Mouse (Mus musculus): ENCODE results near the gene Slc25a33. TPM values are rescaled to one million over a fixed set of nuclear protein-coding genes. Genes with fewer than 3 reads are reported as not detected.

The Slc25a33 gene
- polyA plus RNA-seq, 1 experiment, result 7.2 TPM

DNA sequence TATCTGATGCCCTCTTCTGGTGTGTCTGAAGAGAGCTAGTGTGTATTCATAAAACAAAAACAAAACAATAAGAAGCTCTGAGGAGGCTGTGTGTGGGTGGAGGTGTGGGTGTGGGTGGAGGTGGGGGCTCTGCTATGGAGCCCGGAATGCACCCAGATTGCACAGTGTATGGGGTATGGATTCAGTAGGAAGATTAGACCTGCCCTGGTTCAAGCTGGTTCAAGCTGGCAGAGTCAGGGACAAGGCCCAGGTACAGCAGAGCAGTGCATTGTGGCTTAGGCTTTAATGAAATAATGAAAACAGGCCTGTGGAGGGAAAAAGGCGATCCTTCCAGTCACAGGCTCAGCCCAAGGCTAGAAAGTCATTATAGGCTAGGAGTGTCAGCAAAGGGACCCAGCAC is 26.5 kb upstream of the Slc25a33 start:
- no peaks in the 10 kb centered on the region for H3K4me1 ChIP-seq (replicated peaks; ENCODE audit: control insufficient read depth, insufficient read depth, low read length)
- H3K36me3 ChIP-seq (ENCODE audit: control insufficient read depth, insufficient read depth, low read length), result no peaks in the 10 kb centered on the region
- no peak overlapping the region for H3K4me3 ChIP-seq (ENCODE audit: control insufficient read depth, insufficient read depth, low read length)
- no peak for DNase-seq
- TF ChIP-seq POLR2A (IDR thresholded peaks at IDR 0.05; ENCODE audit: control insufficient read depth, extremely low read depth, insufficient read depth, low read length, poor library complexity), result no peak
- TF ChIP-seq CTCF (IDR thresholded peaks at IDR 0.05; ENCODE audit: borderline replicate concordance, control insufficient read depth, extremely low read depth, insufficient read depth, low read length, poor library complexity), result no peak
- 94% methylated on average over 2 of the region's 2 CpGs for WGBS
- no peaks in the 10 kb centered on the region for H3K27me3 ChIP-seq (ENCODE audit: control insufficient read depth, insufficient read depth, low read length)
- no peak overlapping the region for H3K27ac ChIP-seq (ENCODE audit: control insufficient read depth, insufficient read depth, low read length)

DNA sequence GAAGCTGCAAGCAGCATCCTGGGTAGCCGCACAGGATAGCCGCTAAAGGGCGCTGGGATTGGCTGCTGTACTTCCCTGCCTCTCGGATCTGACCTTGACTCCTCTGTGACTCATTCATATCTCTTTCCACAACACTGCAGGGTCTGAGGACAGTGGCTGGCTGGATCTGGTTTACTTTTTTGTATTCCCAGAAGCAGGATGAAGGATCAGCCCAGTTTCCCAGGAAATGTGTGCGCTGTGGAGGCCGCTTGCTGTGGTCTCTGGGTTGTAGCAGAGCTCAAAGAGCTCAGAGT is 26.0 kb upstream of the Slc25a33 start:
- no peak for TF ChIP-seq POLR2A (IDR thresholded peaks at IDR 0.05; ENCODE audit: control insufficient read depth, extremely low read depth, insufficient read depth, low read length, poor library complexity)
- no peak for TF ChIP-seq CTCF (IDR thresholded peaks at IDR 0.05; ENCODE audit: borderline replicate concordance, control insufficient read depth, extremely low read depth, insufficient read depth, low read length, poor library complexity)
- Histone ChIP-seq H3K4me3 (ENCODE audit: control insufficient read depth, insufficient read depth, low read length) (no peak overlapping the region), H3K27me3 (ENCODE audit: control insufficient read depth, insufficient read depth, low read length) (no peaks in the 10 kb centered on the region), H3K27ac (ENCODE audit: control insufficient read depth, insufficient read depth, low read length) (no peak overlapping the region), H3K4me1 (replicated peaks; ENCODE audit: control insufficient read depth, insufficient read depth, low read length) (no peaks in the 10 kb centered on the region), H3K36me3 (ENCODE audit: control insufficient read depth, insufficient read depth, low read length) (no peaks in the 10 kb centered on the region)
- 92% methylated on average over 6 of the region's 6 CpGs for WGBS
- no peak for DNase-seq

DNA sequence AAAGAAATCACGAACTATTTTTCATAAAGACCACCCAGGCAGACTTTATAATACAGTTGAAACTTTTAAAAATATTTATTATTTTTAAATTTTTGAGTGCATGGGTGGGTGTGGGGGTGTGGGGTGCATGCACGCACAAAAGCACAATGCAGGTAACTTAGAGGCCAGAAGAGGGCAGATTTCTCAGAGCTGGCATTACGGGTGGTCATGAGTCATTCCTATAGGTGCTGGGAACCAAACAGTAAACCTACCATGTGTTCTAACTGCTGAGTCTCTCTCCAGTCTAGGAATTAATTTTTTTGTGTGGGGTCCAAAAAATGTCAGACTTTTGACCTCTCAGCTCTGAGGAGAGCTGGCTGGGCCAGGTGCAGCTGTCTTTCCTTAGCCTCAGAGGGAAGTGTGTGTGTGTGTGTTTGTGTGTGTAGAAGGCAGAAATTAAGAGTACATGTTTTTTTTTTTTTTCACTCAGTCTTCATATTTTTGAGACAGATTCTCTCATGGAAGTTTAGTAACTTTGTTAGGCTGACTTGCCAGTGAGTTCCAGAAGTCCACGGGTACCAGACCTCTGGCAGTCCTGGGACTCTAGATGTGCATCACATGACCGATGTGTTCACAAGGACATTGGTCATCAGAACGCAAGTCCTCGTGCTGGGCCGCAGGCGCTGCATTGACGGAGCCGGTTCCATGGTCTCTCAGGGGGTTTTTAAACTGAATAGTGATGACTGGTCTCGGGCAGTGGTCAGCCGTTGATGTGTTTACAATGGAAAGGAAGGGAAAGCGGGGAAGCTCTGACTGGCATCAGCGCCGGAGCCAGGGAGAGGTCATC is 25.5 kb upstream of the Slc25a33 start:
- 92% methylated on average over 16 of the region's 16 CpGs for WGBS
- no peak overlapping the region for H3K27ac ChIP-seq (ENCODE audit: control insufficient read depth, insufficient read depth, low read length)

DNA sequence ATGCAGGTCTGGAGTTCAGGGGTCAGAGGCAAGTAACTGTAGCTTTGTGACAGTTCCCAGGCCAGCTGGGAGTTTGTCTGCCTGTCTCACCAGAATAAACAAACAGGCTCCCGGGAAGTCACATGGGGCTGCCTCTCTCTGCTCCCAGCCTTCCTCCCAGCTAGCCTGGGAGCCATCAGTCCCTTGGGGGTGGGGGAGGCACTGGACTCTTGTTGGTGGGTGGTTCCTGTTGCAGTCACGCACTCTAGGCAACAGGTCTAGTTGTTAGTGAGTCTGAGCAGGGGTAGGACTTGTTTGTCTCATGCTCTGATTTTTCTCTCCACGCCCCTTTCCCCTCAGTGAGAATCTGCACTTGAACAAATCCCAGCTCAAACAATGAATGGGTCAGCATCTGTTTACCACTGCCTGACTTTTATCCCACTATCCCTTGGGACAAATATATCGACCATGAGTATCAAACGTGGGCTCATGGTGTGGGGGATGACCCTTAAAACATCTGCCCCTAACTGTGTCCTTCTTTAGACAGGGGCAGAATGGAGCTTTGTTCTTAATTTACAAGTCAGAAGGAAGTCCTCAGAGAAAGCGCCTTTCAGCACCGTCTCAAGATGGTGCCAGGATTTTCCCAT is 24.7 kb upstream of the Slc25a33 start:
- TF ChIP-seq CTCF (IDR thresholded peaks at IDR 0.05; ENCODE audit: borderline replicate concordance, control insufficient read depth, extremely low read depth, insufficient read depth, low read length, poor library complexity), result no peak
- TF ChIP-seq POLR2A (IDR thresholded peaks at IDR 0.05; ENCODE audit: control insufficient read depth, extremely low read depth, insufficient read depth, low read length, poor library complexity), result no peak
- H3K4me1 ChIP-seq (replicated peaks; ENCODE audit: control insufficient read depth, insufficient read depth, low read length), result no peaks in the 10 kb centered on the region
- H3K27me3 ChIP-seq (ENCODE audit: control insufficient read depth, insufficient read depth, low read length), result no peaks in the 10 kb centered on the region
- H3K4me3 ChIP-seq (ENCODE audit: control insufficient read depth, insufficient read depth, low read length), result no peak overlapping the region
- DNase-seq, result no peak
- no peak overlapping the region for H3K27ac ChIP-seq (ENCODE audit: control insufficient read depth, insufficient read depth, low read length)
- no peaks in the 10 kb centered on the region for H3K36me3 ChIP-seq (ENCODE audit: control insufficient read depth, insufficient read depth, low read length)
- WGBS, result 72% methylated on average over 7 of the region's 7 CpGs

More for the DNA sequence above, 25.5 kb upstream of the Slc25a33 start:
- no peaks in the 10 kb centered on the region for H3K36me3 ChIP-seq (ENCODE audit: control insufficient read depth, insufficient read depth, low read length)
- no peak for DNase-seq
- no peak overlapping the region for H3K4me3 ChIP-seq (ENCODE audit: control insufficient read depth, insufficient read depth, low read length)
- no peaks in the 10 kb centered on the region for H3K4me1 ChIP-seq (replicated peaks; ENCODE audit: control insufficient read depth, insufficient read depth, low read length)
- TF ChIP-seq POLR2A (IDR thresholded peaks at IDR 0.05; ENCODE audit: control insufficient read depth, extremely low read depth, insufficient read depth, low read length, poor library complexity) (no peak), CTCF (IDR thresholded peaks at IDR 0.05; ENCODE audit: borderline replicate concordance, control insufficient read depth, extremely low read depth, insufficient read depth, low read length, poor library complexity) (no peak)
- H3K27me3 ChIP-seq (ENCODE audit: control insufficient read depth, insufficient read depth, low read length), result no peaks in the 10 kb centered on the region

DNA sequence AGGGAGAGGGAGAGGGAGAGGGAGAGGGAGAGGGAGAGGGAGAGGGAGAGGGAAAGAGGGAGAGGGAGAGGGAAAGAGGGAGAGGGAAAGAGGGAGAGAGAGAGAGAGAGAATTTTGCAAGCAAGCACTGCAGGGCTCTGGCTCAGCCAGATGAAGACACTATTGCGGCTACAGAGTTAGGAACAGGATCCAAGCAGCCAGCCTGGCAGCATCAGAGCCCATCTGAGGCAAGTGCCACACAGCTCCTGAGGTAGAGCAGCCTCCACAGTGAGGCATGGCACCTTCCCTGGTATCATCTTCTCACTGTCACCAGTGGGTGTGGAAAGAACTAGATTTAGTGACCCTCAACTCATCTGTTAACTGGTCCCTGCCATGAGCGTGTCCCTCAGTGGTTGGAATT is 24.0 kb upstream of the Slc25a33 start:
- no peak overlapping the region for H3K27ac ChIP-seq (ENCODE audit: control insufficient read depth, insufficient read depth, low read length)
- H3K4me3 ChIP-seq (ENCODE audit: control insufficient read depth, insufficient read depth, low read length), result no peak overlapping the region
- no peaks in the 10 kb centered on the region for H3K36me3 ChIP-seq (ENCODE audit: control insufficient read depth, insufficient read depth, low read length)
- no peaks in the 10 kb centered on the region for H3K4me1 ChIP-seq (replicated peaks; ENCODE audit: control insufficient read depth, insufficient read depth, low read length)
- DNase-seq, result no peak
- no peaks in the 10 kb centered on the region for H3K27me3 ChIP-seq (ENCODE audit: control insufficient read depth, insufficient read depth, low read length)
- no peak for TF ChIP-seq POLR2A (IDR thresholded peaks at IDR 0.05; ENCODE audit: control insufficient read depth, extremely low read depth, insufficient read depth, low read length, poor library complexity)
- TF ChIP-seq CTCF (IDR thresholded peaks at IDR 0.05; ENCODE audit: borderline replicate concordance, control insufficient read depth, extremely low read depth, insufficient read depth, low read length, poor library complexity), result no peak
- WGBS, result 88% methylated on average over 2 of the region's 2 CpGs

DNA sequence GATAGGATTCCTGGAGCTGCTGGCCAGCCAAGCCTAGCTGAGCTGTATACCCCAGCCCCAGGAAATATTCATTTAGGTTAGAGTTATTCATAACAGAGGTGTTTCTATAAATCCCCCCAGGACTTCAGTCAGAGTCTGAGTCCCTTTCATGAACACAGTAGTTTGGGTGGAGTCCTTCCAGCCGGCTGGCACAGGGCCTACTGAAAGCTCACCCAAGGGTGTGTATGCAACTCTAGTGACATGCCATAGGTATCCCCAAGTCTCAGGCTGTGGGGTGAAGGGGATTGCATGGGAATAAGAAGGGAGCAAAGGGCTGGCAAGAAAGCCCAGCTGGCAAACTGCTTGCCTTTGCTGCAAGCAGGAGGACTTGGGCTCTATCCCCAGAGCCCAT is 23.1 kb upstream of the Slc25a33 start:
- Histone ChIP-seq H3K36me3 (ENCODE audit: control insufficient read depth, insufficient read depth, low read length) (no peaks in the 10 kb centered on the region), H3K4me1 (replicated peaks; ENCODE audit: control insufficient read depth, insufficient read depth, low read length) (peaks cover 3% of the 10 kb centered on the region), H3K27me3 (ENCODE audit: control insufficient read depth, insufficient read depth, low read length) (no peaks in the 10 kb centered on the region), H3K27ac (ENCODE audit: control insufficient read depth, insufficient read depth, low read length) (no peak overlapping the region), H3K4me3 (ENCODE audit: control insufficient read depth, insufficient read depth, low read length) (no peak overlapping the region)
- no peak for DNase-seq
- no peak for TF ChIP-seq CTCF (IDR thresholded peaks at IDR 0.05; ENCODE audit: borderline replicate concordance, control insufficient read depth, extremely low read depth, insufficient read depth, low read length, poor library complexity)
- TF ChIP-seq POLR2A (IDR thresholded peaks at IDR 0.05; ENCODE audit: control insufficient read depth, extremely low read depth, insufficient read depth, low read length, poor library complexity), result no peak
- whole genome bisulfite sequencing, result 88% methylated on average over 1 of the region's 1 CpGs

Data from thymus, adult 2 months (tissue).